29 mouse cellular contexts compared by ENCODE assay signal in genomic region chr4:131590136-131590535, GRCm38 (mm10).
DNase-seq lines count a peak whose midpoint lies in the region; ATAC-seq and TF ChIP-seq lines count a peak whose summit lies in the region.
"Had no signal": no experiment of that assay in that cellular context is flagged by ENCODE, and none has a peak within 500 bp of the region (broad histone marks: within the 10 kb centered on the region; RNA-seq: fewer than 3 reads in every experiment).

No protein-coding gene starts in this region.

- no peak for TF ChIP-seq CTCF in lung, adult 2 months (IDR thresholded peaks at IDR 0.05; ENCODE audit: insufficient read depth, low read length)

- no peak for TF ChIP-seq POLR2A in lung, adult 2 months (IDR thresholded peaks at IDR 0.05; ENCODE audit: borderline replicate concordance, extremely low read depth, low read depth, low read length)

- H3K27ac ChIP-seq in kidney, embryonic 14.5 days (ENCODE audit: low read depth, low read length): no peak overlapping the region
- H3K27ac ChIP-seq: embryonic facial prominence, embryonic 13.5 days; forebrain, embryonic 10.5 days; forebrain, embryonic 15.5 days; hindbrain, embryonic 12.5 days; hindbrain, postnatal 0 days; intestine, embryonic 15.5 days; limb, embryonic 10.5 days; limb, embryonic 15.5 days; liver, embryonic 13.5 days; macrophage; midbrain, embryonic 15.5 days had no signal

- no peaks in the 10 kb centered on the region for H3K4me1 ChIP-seq in kidney, embryonic 14.5 days (ENCODE audit: control insufficient read depth, insufficient read depth, low read length)
- no peaks in the 10 kb centered on the region for H3K4me1 ChIP-seq in lung, adult 2 months (ENCODE audit: control insufficient read depth, insufficient read depth, low read length)
- H3K4me1 ChIP-seq: embryonic facial prominence, embryonic 13.5 days; forebrain, embryonic 10.5 days; forebrain, embryonic 15.5 days; hindbrain, embryonic 12.5 days; intestine, embryonic 15.5 days; limb, embryonic 10.5 days; limb, embryonic 15.5 days; liver, embryonic 13.5 days; midbrain, embryonic 15.5 days had no signal

- no peak overlapping the region for H3K9ac ChIP-seq in kidney, embryonic 14.5 days (ENCODE audit: low read depth, low read length)
- H3K9ac ChIP-seq: embryonic facial prominence, embryonic 13.5 days; forebrain, embryonic 15.5 days; hindbrain, embryonic 12.5 days; intestine, embryonic 15.5 days; limb, embryonic 15.5 days; liver, embryonic 13.5 days; midbrain, embryonic 15.5 days had no signal

- no peak overlapping the region for H3K4me3 ChIP-seq in kidney, embryonic 14.5 days (ENCODE audit: low read length)
- H3K4me3 ChIP-seq in lung, adult 2 months (replicated peaks; ENCODE audit: extremely low read depth, low read depth, low read length): no peak overlapping the region
- H3K4me3 ChIP-seq: embryonic facial prominence, embryonic 13.5 days; forebrain, embryonic 10.5 days; forebrain, embryonic 15.5 days; hindbrain, embryonic 12.5 days; intestine, embryonic 15.5 days; limb, embryonic 10.5 days; limb, embryonic 15.5 days; liver, embryonic 13.5 days; midbrain, embryonic 15.5 days had no signal

- no peak for ATAC-seq in kidney, embryonic 14.5 days (ENCODE audit: low FRiP score, low TSS enrichment)
- no peak for ATAC-seq in megakaryocyte, adult 5-6 weeks (ENCODE audit: poor library complexity, severe bottlenecking)
- ATAC-seq: activated CD4-positive, CD25-positive, alpha-beta regulatory T cell, adult 4 months; forebrain, embryonic 15.5 days; hindbrain, postnatal 0 days; intestine, embryonic 15.5 days; midbrain, embryonic 15.5 days had no signal

- peak; percentile 77 for DNase-seq in kidney, adult 11 months
- DNase-seq in A20 (ENCODE audit: low read depth, low spot score): peak; percentile 8
- peak; percentile 70 to 77 for DNase-seq in kidney, adult 8-10 months
- peak; percentile 68 to 76 for DNase-seq in kidney, postnatal 36 days
- DNase-seq in lung, adult 2 months: no peak
- DNase-seq: adrenal gland, adult 8-10 months; B cell, adult 2 months; gastrocnemius, postnatal 25 days; heart, adult 11 months; heart, postnatal 36 days; layer of hippocampus, adult 9-11 months; liver, embryonic 13.5 days; lung, adult 18-20 months; lung, postnatal 10 days; thymus, postnatal 14 days had no signal

- WGBS in kidney, embryonic 14.5 days: 63% methylated on average over 4 of the region's 4 CpGs
- WGBS in lung, adult 2 months: 68% methylated on average over 4 of the region's 4 CpGs

- no peaks in the 10 kb centered on the region for H3K9me3 ChIP-seq in kidney, embryonic 14.5 days (ENCODE audit: control insufficient read depth, low read length)
- H3K9me3 ChIP-seq: embryonic facial prominence, embryonic 13.5 days; forebrain, embryonic 10.5 days; forebrain, embryonic 15.5 days; hindbrain, embryonic 12.5 days; intestine, embryonic 15.5 days; limb, embryonic 10.5 days; limb, embryonic 15.5 days; liver, embryonic 13.5 days; midbrain, embryonic 15.5 days had no signal

- H3K27me3 ChIP-seq in kidney, embryonic 14.5 days (ENCODE audit: control insufficient read depth, insufficient read depth, low read length): no peaks in the 10 kb centered on the region
- H3K27me3 ChIP-seq: embryonic facial prominence, embryonic 13.5 days; hindbrain, embryonic 12.5 days; intestine, embryonic 15.5 days; limb, embryonic 15.5 days; liver, embryonic 13.5 days; midbrain, embryonic 15.5 days had no signal

- H3K36me3 ChIP-seq in kidney, embryonic 14.5 days (ENCODE audit: control insufficient read depth, insufficient read depth, low read length): no peaks in the 10 kb centered on the region
- H3K36me3 ChIP-seq: embryonic facial prominence, embryonic 13.5 days; forebrain, embryonic 10.5 days; forebrain, embryonic 15.5 days; hindbrain, embryonic 12.5 days; intestine, embryonic 15.5 days; limb, embryonic 10.5 days; limb, embryonic 15.5 days; liver, embryonic 13.5 days; midbrain, embryonic 15.5 days had no signal

- H3K4me2 ChIP-seq in kidney, embryonic 14.5 days (replicated peaks; ENCODE audit: low read depth, low read length): no peak overlapping the region
- H3K4me2 ChIP-seq: embryonic facial prominence, embryonic 13.5 days; forebrain, embryonic 15.5 days; heart, embryonic 11.5 days; hindbrain, embryonic 12.5 days; intestine, embryonic 15.5 days; limb, embryonic 15.5 days; liver, embryonic 13.5 days; midbrain, embryonic 15.5 days had no signal
